Mouse (Mus musculus): ENCODE data around the gene Grhpr.
"Not testable (repeated sequence)": the region's sequence is repeated elsewhere in the genome, so short reads cannot be mapped to it uniquely, and the experiment has no call there.

The Grhpr gene

GRCm38 (mm10) chr4:45015615-45016014, 34.4 kb downstream of the Grhpr start:
- DNase-seq (ENCODE audit: low read depth, low spot score): peak; percentile 81

- DNase-seq (ENCODE audit: low read depth, low spot score): peak; percentile 93
These were observed 37.3 kb downstream of the Grhpr start, which contains the start of gene Polr1e for GRCm38 (mm10) chr4:45018452-45018980. Polr1e (plus strand) TSS chr4:45018583.

- DNase-seq (ENCODE audit: low read depth, low spot score): no peak
These were observed 37.8 kb downstream of the Grhpr start for GRCm38 (mm10) chr4:45019009-45019408.

GRCm38 (mm10) chr4:45026459-45026858, 45.3 kb downstream of the Grhpr start:
- no peak for DNase-seq (ENCODE audit: low read depth, low spot score)

- DNase-seq (ENCODE audit: low read depth, low spot score): no peak
These were observed 51.4 kb downstream of the Grhpr start for GRCm38 (mm10) chr4:45032586-45032985.

- no peak for DNase-seq (ENCODE audit: low read depth, low spot score)
These were observed 53.8 kb downstream of the Grhpr start for GRCm38 (mm10) chr4:45034693-45035628.

GRCm38 (mm10) chr4:45036048-45036447, 54.9 kb downstream of the Grhpr start:
- no peak for DNase-seq (ENCODE audit: low read depth, low spot score)

GRCm38 (mm10) chr4:45036571-45036970, 55.4 kb downstream of the Grhpr start:
- DNase-seq (ENCODE audit: low read depth, low spot score): no peak

GRCm38 (mm10) chr4:45037455-45038410, 56.5 kb downstream of the Grhpr start:
- no peak for DNase-seq (ENCODE audit: low read depth, low spot score)

GRCm38 (mm10) chr4:45038879-45039278, 57.7 kb downstream of the Grhpr start:
- peak; percentile 27 for DNase-seq (ENCODE audit: low read depth, low spot score)

GRCm38 (mm10) chr4:45039546-45039945, 58.4 kb downstream of the Grhpr start:
- DNase-seq (ENCODE audit: low read depth, low spot score): not testable (repeated sequence)

All from brain, adult 2 months (tissue).